Mouse (Mus musculus) NIH3T3 (cell line): ENCODE data around the gene Chn2.
"Not testable (repeated sequence)": the region's sequence is repeated elsewhere in the genome, so short reads cannot be mapped to it uniquely, and the experiment has no call there.

Source experiments
- DNase-seq: peaks from one replicate; pipeline ENCODE4 v3.0.0-alpha.2; 2012; ENCODE audit warnings: low read depth

The Chn2 gene

DNA sequence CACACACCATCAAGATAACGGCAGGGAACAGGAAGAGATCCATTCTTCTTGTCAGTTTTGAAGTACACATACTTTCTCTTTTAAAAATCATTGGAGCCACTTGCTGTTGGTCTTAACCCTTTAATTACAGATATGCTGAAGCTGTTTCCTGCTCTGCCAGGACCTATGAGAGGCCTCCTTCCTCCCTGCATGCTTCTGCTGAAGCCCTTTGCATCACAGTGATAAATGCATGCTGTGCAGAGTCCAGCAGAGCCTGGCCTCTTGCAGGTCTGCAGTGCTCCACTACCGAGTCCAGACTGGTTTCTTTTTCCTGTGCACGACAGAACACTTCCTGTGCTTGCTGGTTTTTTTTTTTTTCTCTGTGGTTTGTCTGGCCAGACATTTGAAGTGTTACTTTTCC lies 119.0 kb downstream of the Chn2 start:
- no peak for DNase-seq

DNA sequence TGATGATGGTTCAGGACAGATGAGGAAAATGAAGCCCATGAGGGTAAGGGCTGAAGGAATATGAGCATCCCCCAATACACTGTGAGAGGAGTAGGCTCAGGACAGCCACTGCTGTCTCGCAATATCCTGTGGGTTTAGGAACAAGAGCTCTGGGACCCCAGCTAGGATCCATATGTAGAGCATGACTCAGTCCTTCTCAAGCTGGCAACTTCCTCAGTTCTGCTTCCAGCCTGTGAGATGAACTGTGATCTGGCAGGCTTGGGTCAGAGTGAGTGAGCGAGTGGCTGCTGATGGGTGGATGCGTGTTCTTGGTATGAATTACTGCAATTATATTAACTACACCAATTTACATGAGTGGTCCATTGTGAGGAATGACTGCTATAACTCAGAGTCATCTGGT lies 121.3 kb downstream of the Chn2 start:
- DNase-seq, result no peak

DNA sequence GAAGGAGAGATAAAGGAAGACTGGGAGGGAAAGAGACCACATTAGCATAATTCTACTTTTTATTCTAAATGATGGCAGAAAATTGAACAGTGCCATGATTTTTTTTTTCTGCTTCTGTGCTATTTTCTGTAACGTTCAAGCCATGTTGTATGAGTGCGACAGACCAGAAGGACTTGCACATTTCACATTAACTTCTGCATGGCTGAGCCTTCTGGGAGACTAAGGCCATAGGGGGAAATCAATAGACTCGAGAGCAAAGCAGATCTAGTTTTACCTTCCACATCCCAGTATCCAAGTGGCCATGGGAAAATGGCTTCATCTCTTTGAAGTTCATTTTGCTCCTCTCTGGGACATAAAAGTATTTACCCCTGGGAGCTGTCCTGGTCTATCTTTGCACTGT lies 121.9 kb downstream of the Chn2 start:
- DNase-seq, result no peak

DNA sequence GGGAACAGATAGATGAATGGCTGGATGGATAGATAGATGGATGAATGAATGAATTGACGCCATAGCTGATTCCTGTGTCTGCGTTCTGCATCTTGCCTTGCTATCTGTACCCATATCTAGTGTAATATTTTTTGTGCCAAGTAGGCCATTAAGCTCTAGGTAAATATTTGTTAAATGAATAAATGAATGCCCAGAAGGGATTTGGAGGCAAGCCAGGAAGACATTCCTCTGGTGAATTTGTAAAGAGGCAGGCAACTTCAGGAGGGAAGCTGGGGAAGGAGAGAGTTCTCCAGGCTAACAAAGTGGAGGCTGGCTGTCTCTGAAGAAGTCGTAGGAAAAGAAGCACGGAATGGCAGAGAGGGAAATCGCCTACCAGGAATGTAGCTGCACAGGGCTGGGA lies 123.0 kb downstream of the Chn2 start:
- DNase-seq, result no peak

DNA sequence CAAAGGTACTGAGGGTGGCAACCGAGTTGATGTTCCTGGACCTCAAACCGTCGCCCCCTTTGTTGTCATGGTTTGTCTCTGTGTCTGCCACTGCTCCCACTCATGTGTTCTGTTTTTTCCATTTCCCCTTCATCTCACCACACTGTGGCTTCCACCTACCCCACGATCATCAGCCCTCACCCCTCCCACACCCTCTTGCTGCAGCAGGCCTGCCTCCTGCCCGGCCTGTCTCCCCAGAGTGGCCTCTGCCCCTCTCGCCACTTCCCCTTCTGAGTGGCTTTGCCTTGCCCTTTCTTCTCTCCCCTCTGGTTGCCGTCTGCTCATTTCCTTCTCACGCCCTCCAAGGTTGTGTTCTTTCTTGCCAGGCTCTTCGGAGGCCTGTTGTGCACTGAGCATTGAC lies 123.4 kb downstream of the Chn2 start:
- DNase-seq, result no peak

DNA sequence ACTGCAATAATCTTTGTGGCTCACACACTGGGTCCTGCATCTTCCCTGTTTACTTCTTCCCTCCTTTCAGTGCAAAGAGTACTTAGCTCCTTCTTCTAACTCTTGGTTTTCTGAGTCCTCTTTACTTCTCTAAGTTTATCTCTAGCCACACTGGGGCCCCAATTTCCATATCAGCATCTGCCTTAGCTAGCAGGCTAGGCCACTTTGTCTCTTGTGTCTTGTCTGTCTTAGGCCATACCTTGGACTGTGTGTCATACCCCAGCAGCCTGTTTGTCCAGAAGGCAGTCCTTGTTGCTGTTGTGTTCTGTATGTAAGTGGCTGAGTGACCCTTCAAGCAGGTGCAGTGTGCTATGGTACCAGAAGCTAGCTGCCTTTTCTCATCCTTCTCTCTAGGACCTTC lies 124.3 kb downstream of the Chn2 start:
- no peak for DNase-seq

DNA sequence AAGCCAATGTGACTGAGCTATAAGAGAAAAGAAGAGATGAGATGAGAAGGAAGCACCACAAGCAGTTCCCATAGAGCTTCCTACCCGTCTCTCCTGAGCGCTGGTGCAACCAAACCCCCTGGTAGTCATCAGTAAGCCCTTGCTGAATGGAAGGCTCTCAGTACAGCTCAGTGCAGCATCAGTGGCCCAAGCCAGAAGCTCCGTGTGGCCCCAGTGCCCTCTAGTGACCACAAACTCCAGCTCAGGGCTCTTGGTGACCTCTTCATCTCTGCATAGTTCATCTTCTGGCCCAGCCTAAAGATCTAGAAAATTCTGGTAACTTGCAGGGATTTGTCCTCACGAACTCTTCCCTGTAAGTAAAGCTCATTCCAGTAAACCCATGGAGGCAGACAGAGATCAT lies 125.4 kb downstream of the Chn2 start:
- no peak for DNase-seq

DNA sequence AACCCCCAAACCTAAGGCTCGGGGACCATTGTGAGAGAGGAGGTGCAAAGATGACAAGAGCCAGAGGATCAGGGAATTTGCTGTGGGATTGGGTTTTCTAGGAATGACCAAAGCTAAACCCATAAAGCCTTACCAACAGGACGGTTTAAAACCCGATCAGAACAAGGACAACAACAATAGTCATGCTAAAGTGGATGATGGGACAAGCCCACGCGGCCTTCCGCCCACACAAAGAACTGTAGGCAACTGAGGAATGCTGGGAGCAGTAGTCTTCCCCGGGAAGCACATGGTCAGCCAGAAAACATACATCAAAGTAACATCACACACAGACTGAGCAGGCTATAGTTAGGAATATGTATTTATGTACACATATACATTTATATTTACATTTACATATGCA lies 125.9 kb downstream of the Chn2 start:
- no peak for DNase-seq

DNA sequence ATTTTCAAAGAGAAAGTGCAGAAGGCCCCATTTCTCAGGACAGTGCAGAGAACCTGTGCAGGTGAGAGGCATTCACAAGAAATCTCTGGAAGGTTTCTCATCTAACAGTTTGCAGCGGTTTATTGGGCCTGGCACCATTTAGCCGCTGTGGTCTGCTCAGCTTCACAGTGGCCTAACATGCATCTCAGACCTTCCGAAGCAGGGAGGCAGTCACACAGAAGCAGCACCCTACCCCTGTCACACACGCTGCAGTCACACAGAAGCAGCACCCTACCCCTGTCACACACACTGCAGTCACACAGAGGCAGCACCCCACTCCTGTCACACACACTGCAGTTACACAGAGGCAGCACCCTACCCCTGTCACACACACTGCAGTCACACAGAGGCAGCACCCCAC lies 126.5 kb downstream of the Chn2 start:
- no peak for DNase-seq

DNA sequence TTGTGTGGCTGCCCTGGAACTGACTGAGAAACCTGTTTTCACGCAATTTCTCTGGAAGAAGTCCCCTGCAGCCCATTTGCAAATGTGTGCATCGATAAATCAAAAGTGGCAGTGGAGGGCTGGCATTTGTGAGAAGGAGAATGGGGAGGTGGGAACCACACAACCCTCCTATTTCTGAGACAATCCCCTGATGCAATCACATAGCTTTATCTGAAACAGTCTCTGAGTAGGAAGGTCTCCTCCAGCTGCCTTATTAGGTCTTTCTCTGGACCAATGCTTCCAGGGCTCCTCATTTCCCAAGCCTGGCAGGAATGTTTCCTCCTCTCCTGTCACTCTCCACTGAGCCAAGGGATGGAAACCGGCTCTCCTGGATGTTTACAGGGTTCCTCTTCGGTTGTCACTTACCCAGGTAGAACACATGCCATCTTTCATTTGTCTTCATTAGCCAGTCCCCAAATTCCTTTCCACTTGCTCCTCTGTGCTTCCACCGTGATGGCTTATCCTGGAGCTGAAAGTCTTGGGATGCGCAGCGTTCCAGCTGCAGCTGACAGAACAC lies 127.7 kb downstream of the Chn2 start:
- DNase-seq, result no peak

DNA sequence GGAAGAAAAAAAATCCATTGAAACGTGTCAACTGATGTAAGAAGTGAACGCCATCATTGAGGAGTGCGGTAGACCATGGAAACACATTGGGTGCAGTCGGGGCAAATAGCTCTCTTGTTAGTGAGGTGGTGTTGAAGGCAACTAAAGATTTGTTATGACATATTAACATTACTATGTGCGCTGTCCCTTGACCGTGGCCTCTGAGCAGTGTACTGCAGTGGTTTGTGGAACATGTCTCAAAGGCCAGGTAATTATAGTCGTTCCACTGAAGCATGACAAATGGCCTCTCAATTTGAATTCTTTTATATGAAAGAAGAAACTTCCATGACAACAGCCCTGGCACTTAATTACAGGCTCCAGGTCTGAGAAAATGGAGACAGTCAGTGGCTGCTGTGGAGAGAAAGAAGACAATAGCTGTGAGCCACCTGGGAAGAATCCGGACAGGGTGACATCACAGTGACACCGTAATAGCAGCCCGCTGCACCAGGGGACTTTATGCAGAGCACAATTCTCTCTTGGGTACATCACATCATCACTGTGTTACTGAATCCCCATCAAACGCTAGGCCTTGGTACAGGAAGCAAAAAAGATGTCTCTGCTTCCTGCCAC lies 131.0 kb downstream of the Chn2 start:
- DNase-seq, result no peak

DNA sequence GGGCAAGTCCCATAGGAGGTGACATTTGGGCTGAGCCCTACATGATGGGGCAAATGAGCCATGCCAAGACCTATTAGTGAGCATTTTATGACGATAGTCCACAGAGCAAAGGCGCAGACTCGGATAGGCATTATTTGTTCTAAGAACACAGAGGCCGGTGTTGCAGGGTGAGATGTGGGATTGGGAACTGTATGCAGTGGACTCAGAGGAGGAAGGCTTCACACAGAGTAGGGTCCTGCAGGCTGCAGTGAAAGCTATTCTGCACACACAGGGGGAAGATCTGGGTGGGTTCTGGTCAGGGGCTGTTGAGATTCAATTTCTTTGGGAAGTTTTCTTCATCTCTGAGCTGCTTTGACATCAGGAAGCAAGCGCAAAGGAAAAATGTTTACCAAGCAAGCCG lies 132.0 kb downstream of the Chn2 start:
- no peak for DNase-seq

DNA sequence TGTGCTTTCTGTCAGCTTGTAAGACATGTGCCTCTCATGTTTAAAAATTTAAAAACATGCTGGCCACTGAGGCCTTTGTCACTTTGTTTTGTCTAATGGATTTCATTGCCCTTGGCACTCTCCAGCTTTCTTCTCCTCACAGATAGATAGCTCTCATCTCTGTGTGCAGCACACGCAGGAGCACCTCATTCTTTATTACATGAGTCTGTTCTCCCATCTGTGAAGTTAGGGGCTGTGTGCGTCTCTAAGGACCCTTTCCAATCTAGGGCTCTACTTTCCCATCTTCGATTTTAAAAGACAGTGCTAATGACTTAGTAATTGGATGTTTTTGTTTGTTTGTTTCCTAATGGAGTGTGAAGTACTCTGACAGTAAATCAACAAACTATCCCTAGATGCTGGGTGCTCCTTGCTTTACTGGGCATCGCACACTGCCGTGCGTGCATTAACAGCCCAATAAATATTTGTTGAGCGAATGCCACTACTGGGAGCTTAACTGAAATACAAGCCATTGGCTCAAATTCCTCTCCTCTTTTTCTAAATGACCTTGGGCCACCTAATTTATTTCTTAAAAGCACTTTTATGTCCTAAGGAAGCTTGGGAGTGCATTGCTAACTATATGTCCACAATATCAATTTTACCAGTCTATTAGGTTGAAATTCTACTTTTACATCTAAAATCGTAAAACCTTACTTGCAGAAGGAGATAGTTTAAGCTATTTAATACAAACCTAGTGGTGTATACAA lies 136.3 kb downstream of the Chn2 start:
- no peak for DNase-seq

DNA sequence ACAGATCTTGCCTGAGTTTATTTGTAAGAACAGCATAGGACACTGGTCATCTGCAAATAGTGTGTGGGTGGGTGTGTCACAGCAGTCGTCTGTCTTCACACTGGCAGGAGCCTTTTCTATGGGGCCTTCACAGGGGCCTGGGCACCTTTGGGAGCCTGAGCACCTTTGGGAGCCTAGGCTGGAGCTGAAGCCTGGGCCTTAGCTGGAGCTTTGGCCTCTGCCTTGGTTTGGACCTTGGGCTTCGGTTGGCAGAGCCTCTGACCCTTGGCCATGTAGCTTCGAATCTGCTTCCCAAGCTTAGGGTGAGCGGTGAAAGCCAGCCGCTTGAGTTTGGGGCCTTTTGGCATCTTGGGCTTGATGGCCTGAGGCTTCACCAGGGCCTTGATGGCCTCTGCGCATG lies 137.7 kb downstream of the Chn2 start:
- DNase-seq, result not testable (repeated sequence)

DNA sequence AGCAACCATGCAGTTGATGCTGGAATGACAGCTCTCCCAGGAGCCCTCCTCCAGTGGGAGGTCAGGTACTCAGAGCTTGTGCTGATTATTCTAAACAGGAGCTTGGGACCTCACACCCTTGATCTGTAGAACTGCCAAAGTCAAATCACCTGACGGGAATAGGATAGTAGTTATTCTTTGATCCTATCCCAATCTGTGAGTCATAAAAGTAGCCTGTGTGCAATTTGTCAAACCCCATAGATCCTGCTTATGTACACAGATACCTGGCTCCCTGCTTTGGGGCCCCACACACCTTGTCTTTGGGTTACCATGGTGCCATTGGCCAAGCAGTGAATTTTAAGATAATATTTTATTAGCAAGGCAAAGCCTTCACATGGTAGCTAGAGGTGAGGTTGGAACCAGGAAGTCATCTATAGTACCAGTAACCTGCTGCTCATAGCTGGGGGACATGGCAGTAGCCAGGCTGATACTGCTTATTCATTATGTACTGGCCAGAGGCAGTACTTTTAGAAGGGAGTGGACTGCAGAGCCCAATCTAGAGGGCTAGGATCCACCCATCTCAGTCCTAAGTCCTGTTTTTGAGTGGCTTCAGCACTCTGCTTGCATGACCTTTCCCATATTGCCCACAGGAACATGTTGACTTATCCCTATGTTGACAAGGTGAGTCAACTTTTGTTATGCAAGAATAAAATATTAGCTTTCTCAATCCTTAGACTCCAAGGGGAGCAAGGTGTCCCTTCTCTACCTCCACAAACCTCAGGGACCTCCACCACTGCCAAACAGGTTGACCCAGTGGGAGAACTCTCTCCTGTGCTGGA lies 139.9 kb downstream of the Chn2 start:
- DNase-seq, result no peak

DNA sequence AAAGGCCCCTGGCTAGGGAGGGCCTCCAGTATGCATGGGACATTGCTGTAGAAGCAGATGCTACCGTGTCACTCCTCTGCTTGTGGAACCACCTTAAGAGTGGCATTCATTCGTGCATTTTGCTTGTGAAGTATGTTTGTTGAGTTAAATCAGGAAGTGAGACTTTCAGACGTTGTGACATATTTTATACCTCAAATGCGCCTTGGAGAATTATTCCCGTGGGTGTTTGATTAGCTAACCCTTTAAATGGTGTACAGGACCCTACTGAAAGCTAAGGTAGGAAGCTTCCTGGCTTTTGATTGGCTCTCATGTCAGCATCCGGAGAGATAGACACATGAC lies 140.5 kb downstream of the Chn2 start:
- DNase-seq, result no peak

DNA sequence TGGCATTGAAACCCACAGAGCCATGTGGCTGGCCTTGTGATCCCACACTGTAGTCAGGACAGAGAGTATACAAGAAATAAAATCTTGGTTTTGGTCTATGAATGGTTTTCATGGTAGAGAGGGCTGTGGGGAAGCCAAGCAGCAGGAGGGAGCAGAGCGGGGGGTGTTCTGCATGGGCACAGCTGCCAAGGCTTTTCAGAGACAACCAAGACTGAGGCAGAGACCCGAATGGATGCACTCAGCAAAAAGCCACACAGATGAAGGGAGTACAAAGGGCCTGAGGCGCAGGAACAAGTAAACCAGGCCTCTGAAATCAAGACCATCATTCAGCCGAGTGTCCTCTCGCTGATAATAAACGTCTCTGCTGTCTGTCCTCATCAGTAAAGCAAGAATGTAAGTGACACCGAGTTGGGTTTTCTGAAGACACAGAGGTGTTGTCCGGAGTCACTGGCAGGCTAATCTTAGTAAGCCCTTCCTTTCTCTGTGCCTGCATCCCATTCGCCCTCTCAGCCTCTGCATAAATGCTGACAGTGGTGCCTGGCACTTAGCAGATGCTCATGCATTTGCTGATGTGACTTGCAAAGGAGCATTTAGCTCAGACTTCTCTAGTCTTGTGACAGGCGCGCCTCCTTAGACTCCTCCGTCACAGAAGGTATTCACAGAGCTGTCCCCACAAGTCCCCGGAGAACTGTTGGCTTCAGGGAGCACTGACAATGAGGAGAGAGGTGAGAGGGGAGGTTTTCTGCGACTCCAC lies 144.6 kb downstream of the Chn2 start:
- no peak for DNase-seq

DNA sequence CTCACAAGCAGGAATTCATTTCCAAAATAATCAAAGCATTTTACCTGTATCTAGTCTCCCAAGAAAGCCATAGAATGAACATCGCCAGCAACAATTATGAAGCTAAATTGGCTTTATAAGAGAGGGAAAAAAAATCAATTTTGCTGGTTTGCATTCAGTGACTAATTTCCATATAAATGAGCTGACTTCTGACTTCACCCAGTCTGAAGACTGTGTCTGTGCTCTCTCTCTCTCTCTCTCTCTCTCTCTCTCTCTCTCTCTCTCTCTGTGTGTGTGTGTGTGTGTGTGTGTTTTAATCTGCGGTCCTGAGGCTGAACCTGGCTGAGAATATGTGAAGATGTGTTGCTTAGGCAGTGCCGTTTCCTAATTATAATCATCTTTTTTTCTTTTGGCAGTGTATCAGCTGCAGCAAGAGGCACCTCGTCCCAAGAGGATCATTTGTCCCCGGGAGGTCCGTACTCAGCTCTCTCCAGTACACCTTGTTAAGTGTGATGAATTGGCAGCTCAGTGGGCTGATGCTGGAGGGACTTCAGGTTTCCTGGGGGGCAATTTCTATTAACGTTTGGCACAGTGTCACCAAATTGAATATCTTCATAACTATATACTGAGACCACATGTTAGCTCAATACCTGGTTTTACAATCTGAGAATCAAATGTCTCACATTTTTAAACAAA lies 154.4 kb downstream of the Chn2 start:
- DNase-seq, result no peak

DNA sequence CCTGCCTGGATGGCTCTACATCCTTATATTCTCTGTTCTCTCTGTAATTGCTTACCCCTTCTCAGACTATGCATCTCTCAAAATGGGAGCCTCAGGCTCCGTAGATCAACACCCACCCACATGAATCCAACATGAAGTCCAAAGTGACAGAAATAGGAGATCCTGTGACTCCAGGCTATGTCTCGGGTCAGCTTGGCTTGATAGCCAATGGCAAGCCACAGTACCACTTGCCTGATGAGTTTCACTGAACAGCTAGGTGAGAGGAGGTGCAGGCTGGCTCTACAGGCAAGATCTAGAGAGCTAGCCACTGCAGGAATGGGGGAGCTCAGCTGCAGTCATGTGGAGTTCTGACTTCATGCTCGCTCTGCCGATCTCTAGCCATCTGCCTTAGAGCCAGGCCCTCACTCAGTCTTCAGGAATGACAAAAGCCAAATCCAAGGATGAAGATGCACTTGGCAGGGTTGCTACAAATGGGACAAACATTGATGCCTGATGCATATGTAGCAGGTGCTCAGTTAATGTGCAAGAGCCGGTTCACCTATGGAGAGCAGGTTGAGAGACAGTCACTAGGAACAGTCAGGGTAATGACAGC lies 158.6 kb downstream of the Chn2 start:
- no peak for DNase-seq

DNA sequence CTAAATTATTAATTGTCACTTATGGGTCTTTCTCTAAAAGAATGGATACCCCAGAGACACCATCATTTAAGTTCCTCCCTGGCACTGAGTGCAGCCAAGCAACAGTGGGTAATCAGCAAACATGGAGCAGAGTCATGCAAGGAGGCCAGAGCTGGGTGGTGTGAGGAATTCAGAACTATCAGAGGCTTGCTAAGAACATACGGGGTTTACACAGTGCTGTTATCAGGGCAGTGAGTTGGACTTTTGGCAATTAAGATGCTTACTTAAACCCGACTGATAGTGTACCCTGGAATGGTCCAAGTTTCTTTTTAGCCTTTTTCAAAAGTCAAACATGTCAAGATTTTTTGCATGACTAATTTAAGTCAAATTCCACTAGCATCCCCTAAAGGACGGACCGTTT lies 160.2 kb downstream of the Chn2 start:
- DNase-seq, result no peak

DNA sequence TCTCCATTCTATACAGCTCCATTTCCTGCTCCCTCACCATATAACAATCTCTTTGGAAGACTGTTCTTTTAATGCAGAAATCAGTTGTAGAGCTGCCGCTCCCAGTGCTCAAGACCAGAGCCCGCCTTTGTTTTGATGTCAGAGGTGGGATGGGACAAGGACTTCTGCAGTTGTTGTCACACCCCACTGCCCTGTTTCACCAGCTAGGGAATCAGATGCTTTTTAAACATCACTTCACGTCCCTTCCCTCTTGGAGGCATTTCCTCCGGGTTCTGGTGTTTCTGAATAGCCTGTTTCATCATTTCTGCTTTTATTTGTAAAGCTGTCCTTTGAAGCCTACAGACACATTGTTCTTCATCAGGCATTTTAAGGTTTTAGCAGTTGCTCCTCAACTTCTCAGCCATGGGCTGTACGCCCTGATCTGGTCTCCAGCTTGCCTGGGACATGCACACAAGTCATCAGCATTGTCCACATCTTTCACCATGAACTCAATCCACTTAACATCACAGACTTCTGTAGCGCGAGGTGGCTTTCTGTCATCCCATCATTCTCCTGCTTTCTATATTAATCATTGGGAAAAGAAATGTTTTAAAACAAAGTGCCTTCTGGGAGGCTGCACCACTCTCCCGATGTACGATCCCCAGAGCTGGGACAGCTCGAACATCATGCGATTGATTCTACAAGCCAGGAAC lies 160.8 kb downstream of the Chn2 start:
- no peak for DNase-seq
